Mouse (Mus musculus) erythroblast, embryonic 14.5 days (primary cell): ENCODE data around the gene Tmem131.

ENCODE experiments used
- GATA1 ChIP-seq: IDR thresholded peaks from 2 replicates; pipeline ENCODE4 v1.6.1; 2012; ENCODE audit warnings: low read length, inconsistent platforms, mixed read lengths
- TAL1 ChIP-seq: IDR thresholded peaks from 3 replicates; pipeline ENCODE4 v1.6.1; 2012; ENCODE audit warnings: low read length, inconsistent platforms, mixed read lengths

GRCm38 (mm10) chr1:36845031-36845430 is 98.4 kb downstream of the Tmem131 start:
- TF ChIP-seq GATA1 (no peak), TAL1 (no peak)
